Mouse (Mus musculus) heart, adult 2 months (tissue): ENCODE data around the gene Cphx3. TPM values are rescaled to one million over a fixed set of nuclear protein-coding genes. Genes with fewer than 3 reads are reported as not detected.
"Not testable (repeated sequence)": the region's sequence is repeated elsewhere in the genome, so short reads cannot be mapped to it uniquely, and the experiment has no call there.

Experiments used
- DNase-seq, 2 experiments: peaks; one replicate each; pipeline ENCODE4 v3.0.0; 2021
- H3K27ac ChIP-seq: fragments of 200-600 bp; 2 replicates; pipeline ENCODE4 v1.8.1; 2022
- H3K27me3 ChIP-seq: fragments of 200-500 bp; 2 replicates; pipeline ENCODE4 v1.6.1; 2012; ENCODE audit warnings: mild to moderate bottlenecking, low read length, inconsistent platforms, mixed read lengths; ENCODE audit not compliant: control insufficient read depth, insufficient read depth
- H3K36me3 ChIP-seq: fragments of 200-500 bp; 2 replicates; pipeline ENCODE4 v1.6.1; 2012; ENCODE audit warnings: low read length, inconsistent platforms; ENCODE audit not compliant: control insufficient read depth, insufficient read depth
- H3K4me1 ChIP-seq: fragments of 200-500 bp; 2 replicates; pipeline ENCODE4 v1.6.1; 2011; ENCODE audit warnings: low read length; ENCODE audit not compliant: control insufficient read depth, insufficient read depth
- H3K4me3 ChIP-seq: fragments of 200-600 bp; 2 replicates; pipeline ENCODE4 v1.8.1; 2022
- H3K79me2 ChIP-seq: fragments of 200-500 bp; replicated peaks from 2 replicates; pipeline ENCODE4 v1.6.1; 2012; ENCODE audit warnings: mild to moderate bottlenecking, inconsistent platforms, low read length, moderate library complexity, mixed read lengths; ENCODE audit not compliant: control insufficient read depth, insufficient read depth
- H3K9ac ChIP-seq: fragments of 200-500 bp; 2 replicates; pipeline ENCODE4 v1.6.1; 2012; ENCODE audit warnings: low read depth, mild to moderate bottlenecking, control low read depth, inconsistent platforms, low read length, mixed read lengths
- whole genome bisulfite sequencing: fragments of 180-500 bp; shearing (Covaris S2); methylation state at CpG from one replicate; pipeline ENCODE4 v1.1.7; 2018; 5-methylcytosine and 5-hydroxymethylcytosine counted together
- intact Hi-C: fragments of 180-260 bp; cut with DNase I; formaldehyde crosslinking; loops from one replicate; pipeline ENCODE4 v1.15.1; 2025
- long read RNA-seq: library from polyadenylated mRNA; stranded (forward); transcript quantifications from one replicate; pipeline ENCODE4 v2.0.0, GENCODE M21; 2021
- polyA plus RNA-seq: library from polyadenylated mRNA; depleted of rRNA; stranded (reverse); fragments of >200 nt; gene quantifications from 2 replicates; pipeline ENCODE4 v1.2.3, GENCODE M21; 2012; rRNA removed
- total RNA-seq, 2 experiments: library from RNA; stranded (reverse); gene quantifications; 2 replicates each; pipeline ENCODE4 v1.2.3; 2021

Gene Cphx3
- total RNA-seq (not detected), polyA plus RNA-seq (not detected in 2 replicates)
- long read RNA-seq: 0 reads

- H3K27me3 ChIP-seq, H3K4me1 ChIP-seq, intact Hi-C loops, H3K36me3 ChIP-seq, H3K9ac ChIP-seq, DNase-seq, H3K4me3 ChIP-seq, H3K79me2 ChIP-seq, H3K27ac ChIP-seq: not testable (repeated sequence)
- no CpG with 5 or more reads among the region's 1 CpGs for WGBS
Observed at GRCm38 (mm10) chr14:26081997-26082396, at the start of gene Cphx3. TSS of gene Cphx3 (plus strand) at chr14:26082297.

- H3K79me2 ChIP-seq, intact Hi-C loops, H3K4me1 ChIP-seq, H3K9ac ChIP-seq, H3K27me3 ChIP-seq, H3K36me3 ChIP-seq, H3K27ac ChIP-seq, H3K4me3 ChIP-seq, DNase-seq: not testable (repeated sequence)
- no CpG with 5 or more reads among the region's 3 CpGs for WGBS
Observed at GRCm38 (mm10) chr14:26034364-26034763, 47.7 kb upstream of the Cphx3 start.

GRCm38 (mm10) chr14:26035439-26035838, 46.7 kb upstream of the Cphx3 start:
- H3K9ac ChIP-seq, H3K4me1 ChIP-seq, DNase-seq, H3K27ac ChIP-seq, H3K4me3 ChIP-seq, intact Hi-C loops, H3K27me3 ChIP-seq, H3K79me2 ChIP-seq, H3K36me3 ChIP-seq: not testable (repeated sequence)
- WGBS: no CpG with 5 or more reads among the region's 6 CpGs

GRCm38 (mm10) chr14:26042611-26043010, 39.5 kb upstream of the Cphx3 start, which contains the start of gene Gm9780:
TSS of gene Gm9780 (minus strand) at chr14:26042711.
- H3K36me3 ChIP-seq, H3K4me3 ChIP-seq, H3K9ac ChIP-seq, DNase-seq, H3K27ac ChIP-seq, intact Hi-C loops, H3K27me3 ChIP-seq, H3K79me2 ChIP-seq, H3K4me1 ChIP-seq: not testable (repeated sequence)
- WGBS: no CpG with 5 or more reads among the region's 26 CpGs

GRCm38 (mm10) chr14:26045007-26045406, 37.1 kb upstream of the Cphx3 start:
- DNase-seq, H3K9ac ChIP-seq, H3K27ac ChIP-seq, H3K4me3 ChIP-seq, H3K79me2 ChIP-seq, H3K36me3 ChIP-seq, intact Hi-C loops, H3K4me1 ChIP-seq, H3K27me3 ChIP-seq: not testable (repeated sequence)
- WGBS: no CpG with 5 or more reads among the region's 5 CpGs

- H3K4me1 ChIP-seq, H3K9ac ChIP-seq, intact Hi-C loops, H3K27me3 ChIP-seq, DNase-seq, H3K27ac ChIP-seq, H3K79me2 ChIP-seq, H3K36me3 ChIP-seq, H3K4me3 ChIP-seq: not testable (repeated sequence)
- no CpG with 5 or more reads among the region's 8 CpGs for WGBS
Observed at GRCm38 (mm10) chr14:26047026-26047425, 35.1 kb upstream of the Cphx3 start.

- intact Hi-C loops: not testable (repeated sequence)
- no CpG with 5 or more reads among the region's 9 CpGs for WGBS
Observed at GRCm38 (mm10) chr14:26048767-26049166, 33.3 kb upstream of the Cphx3 start.

GRCm38 (mm10) chr14:26058184-26058583, 23.9 kb upstream of the Cphx3 start:
- H3K4me3 ChIP-seq, H3K79me2 ChIP-seq, H3K36me3 ChIP-seq, H3K4me1 ChIP-seq, H3K27ac ChIP-seq, H3K9ac ChIP-seq, DNase-seq, H3K27me3 ChIP-seq, intact Hi-C loops: not testable (repeated sequence)
- no CpG with 5 or more reads among the region's 3 CpGs for WGBS

More at GRCm38 (mm10) chr14:26048767-26049166, 33.3 kb upstream of the Cphx3 start:
- not testable (repeated sequence) for H3K27ac ChIP-seq, H3K36me3 ChIP-seq, DNase-seq, H3K9ac ChIP-seq, H3K4me1 ChIP-seq, H3K4me3 ChIP-seq, H3K27me3 ChIP-seq, H3K79me2 ChIP-seq

- H3K27ac ChIP-seq, H3K27me3 ChIP-seq, H3K9ac ChIP-seq, H3K4me1 ChIP-seq, DNase-seq, H3K4me3 ChIP-seq, intact Hi-C loops, H3K79me2 ChIP-seq, H3K36me3 ChIP-seq: not testable (repeated sequence)
- no CpG with 5 or more reads among the region's 6 CpGs for WGBS
Observed at GRCm38 (mm10) chr14:26059362-26059761, 22.7 kb upstream of the Cphx3 start.

GRCm38 (mm10) chr14:26066574-26067324, 15.3 kb upstream of the Cphx3 start:
- H3K4me3 ChIP-seq, H3K4me1 ChIP-seq, H3K9ac ChIP-seq, intact Hi-C loops, H3K36me3 ChIP-seq, H3K79me2 ChIP-seq, H3K27ac ChIP-seq, DNase-seq, H3K27me3 ChIP-seq: not testable (repeated sequence)
- no CpG with 5 or more reads among the region's 44 CpGs for WGBS
